Mouse (Mus musculus): ENCODE results near the gene Mpc2. TPM values are rescaled to one million over a fixed set of nuclear protein-coding genes. Genes with fewer than 3 reads are reported as not detected.

The Mpc2 gene
- polyA plus RNA-seq, 1 experiment from 2014 or later = 198 TPM

- 13% methylated on average over 7 of the region's 7 CpGs for WGBS
- H3K4me1 ChIP-seq (replicated peaks; ENCODE audit: control insufficient read depth, insufficient read depth, low read length) = peaks cover 5% of the 10 kb centered on the region; the same call in 1 of the 2 replicates
- DNase-seq (ENCODE audit: low spot score) = no peak
- no peaks in the 10 kb centered on the region for H3K36me3 ChIP-seq (ENCODE audit: control insufficient read depth, insufficient read depth, low read length)
- H3K9ac ChIP-seq (ENCODE audit: low read depth, low read length) = peak overlapping the region; percentile 94
- H3K27ac ChIP-seq (ENCODE audit: low read depth, low read length) = peak overlapping the region; percentile 94; the same call in 1 of the 2 replicates
- H3K9me3 ChIP-seq (ENCODE audit: control insufficient read depth, low read length) = no peaks in the 10 kb centered on the region
- peak overlapping the region; percentile 89 for H3K4me2 ChIP-seq
- H3K4me3 ChIP-seq (ENCODE audit: low read depth, low read length) = peak overlapping the region; percentile 88
- no peaks in the 10 kb centered on the region for H3K27me3 ChIP-seq (replicated peaks; ENCODE audit: control insufficient read depth, insufficient read depth, low read length)
- no peak for ATAC-seq (replicated peaks; ENCODE audit: low FRiP score)
Measured at GRCm38 (mm10) chr1:165459041-165459502, 1.4 kb upstream of the Mpc2 start.

- DNase-seq (ENCODE audit: low spot score) = peak; percentile 67
Measured at GRCm38 (mm10) chr1:165459503-165460181, 795 bp upstream of the Mpc2 start.

GRCm38 (mm10) chr1:165460801-165461377, 452 bp downstream of the Mpc2 start:
- H3K4me3 ChIP-seq (ENCODE audit: low read depth, low read length) = peak overlapping the region; percentile 88
- H3K27me3 ChIP-seq (replicated peaks; ENCODE audit: control insufficient read depth, insufficient read depth, low read length) = no peaks in the 10 kb centered on the region
- no peaks in the 10 kb centered on the region for H3K9me3 ChIP-seq (ENCODE audit: control insufficient read depth, low read length)
- DNase-seq (ENCODE audit: low spot score) (peak; percentile 98), ATAC-seq (replicated peaks; ENCODE audit: low FRiP score) (peak; percentile 92)
- H3K9ac ChIP-seq (ENCODE audit: low read depth, low read length) = peak overlapping the region; percentile 94
- no peaks in the 10 kb centered on the region for H3K36me3 ChIP-seq (ENCODE audit: control insufficient read depth, insufficient read depth, low read length)
- under 1% methylated on average over 41 of the region's 41 CpGs for WGBS
- peak overlapping the region; percentile 94 for H3K27ac ChIP-seq (ENCODE audit: low read depth, low read length)
- H3K4me2 ChIP-seq = peak overlapping the region; percentile 89
- H3K4me1 ChIP-seq (replicated peaks; ENCODE audit: control insufficient read depth, insufficient read depth, low read length) = peaks cover 5% of the 10 kb centered on the region; the same call in 1 of the 2 replicates

More at GRCm38 (mm10) chr1:165459503-165460181, 795 bp upstream of the Mpc2 start:
- no peaks in the 10 kb centered on the region for H3K36me3 ChIP-seq (ENCODE audit: control insufficient read depth, insufficient read depth, low read length)
- under 1% methylated on average over 59 of the region's 60 CpGs for WGBS
- H3K4me1 ChIP-seq (replicated peaks; ENCODE audit: control insufficient read depth, insufficient read depth, low read length) = peaks cover 5% of the 10 kb centered on the region; the same call in 1 of the 2 replicates
- H3K27me3 ChIP-seq (replicated peaks; ENCODE audit: control insufficient read depth, insufficient read depth, low read length) = no peaks in the 10 kb centered on the region
- no peaks in the 10 kb centered on the region for H3K9me3 ChIP-seq (ENCODE audit: control insufficient read depth, low read length)
- peak overlapping the region; percentile 88 for H3K4me3 ChIP-seq (ENCODE audit: low read depth, low read length)
- peak; percentile 10 for ATAC-seq (replicated peaks; ENCODE audit: low FRiP score)
- H3K4me2 ChIP-seq = peak overlapping the region; percentile 89
- peak overlapping the region; percentile 94 for H3K27ac ChIP-seq (ENCODE audit: low read depth, low read length)
- peak overlapping the region; percentile 94 for H3K9ac ChIP-seq (ENCODE audit: low read depth, low read length)

- Histone ChIP-seq H3K27ac (ENCODE audit: low read depth, low read length) (peak overlapping the region; percentile 93), H3K4me1 (replicated peaks; ENCODE audit: control insufficient read depth, insufficient read depth, low read length) (peaks cover 5% of the 10 kb centered on the region; the same call in 1 of the 2 replicates), H3K27me3 (replicated peaks; ENCODE audit: control insufficient read depth, insufficient read depth, low read length) (no peaks in the 10 kb centered on the region), H3K9me3 (ENCODE audit: control insufficient read depth, low read length) (no peaks in the 10 kb centered on the region), H3K36me3 (ENCODE audit: control insufficient read depth, insufficient read depth, low read length) (no peaks in the 10 kb centered on the region), H3K4me2 (peak overlapping the region; percentile 89), H3K4me3 (ENCODE audit: low read depth, low read length) (peak overlapping the region; percentile 88), H3K9ac (ENCODE audit: low read depth, low read length) (peak overlapping the region; percentile 78)
- 3% methylated on average over 9 of the region's 9 CpGs for WGBS
- DNase-seq (ENCODE audit: low spot score) = peak; percentile 52
- ATAC-seq (replicated peaks; ENCODE audit: low FRiP score) = no peak
Measured at GRCm38 (mm10) chr1:165461681-165462080, 1.2 kb downstream of the Mpc2 start.

GRCm38 (mm10) chr1:165462861-165463260, 2.4 kb downstream of the Mpc2 start:
- peak overlapping the region; percentile 31; the same call in 1 of the 2 replicates for H3K4me2 ChIP-seq
- no peaks in the 10 kb centered on the region for H3K36me3 ChIP-seq (ENCODE audit: control insufficient read depth, insufficient read depth, low read length)
- WGBS = 86% methylated on average over 1 of the region's 1 CpGs
- no peaks in the 10 kb centered on the region for H3K9me3 ChIP-seq (ENCODE audit: control insufficient read depth, low read length)
- no peak overlapping the region for H3K9ac ChIP-seq (ENCODE audit: low read depth, low read length)
- no peak overlapping the region for H3K4me3 ChIP-seq (ENCODE audit: low read depth, low read length)
- peaks cover 5% of the 10 kb centered on the region; the same call in 1 of the 2 replicates for H3K4me1 ChIP-seq (replicated peaks; ENCODE audit: control insufficient read depth, insufficient read depth, low read length)
- DNase-seq (ENCODE audit: low spot score) (no peak), ATAC-seq (replicated peaks; ENCODE audit: low FRiP score) (no peak)
- no peak overlapping the region for H3K27ac ChIP-seq (ENCODE audit: low read depth, low read length)
- no peaks in the 10 kb centered on the region for H3K27me3 ChIP-seq (replicated peaks; ENCODE audit: control insufficient read depth, insufficient read depth, low read length)

DNA sequence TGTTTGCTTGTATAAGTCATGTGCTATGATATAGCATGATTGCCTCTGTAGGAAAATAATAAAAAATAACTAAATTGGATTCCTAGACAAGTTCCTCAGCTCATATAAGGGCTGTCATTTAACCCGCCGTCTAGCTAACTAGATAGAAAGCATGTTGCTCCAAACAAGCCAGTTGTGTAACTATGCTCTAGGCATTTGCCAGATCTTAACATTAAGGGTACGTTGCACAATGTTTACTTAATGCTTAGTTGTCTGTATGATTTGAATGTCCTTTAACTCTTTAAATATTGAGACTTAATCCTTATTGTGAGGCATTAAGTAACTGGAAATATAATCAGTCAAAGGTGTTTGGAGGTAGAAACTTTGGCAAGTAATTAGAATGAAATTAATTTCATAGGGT, 4.1 kb downstream of the Mpc2 start:
- Histone ChIP-seq H3K4me1 (replicated peaks; ENCODE audit: control insufficient read depth, insufficient read depth, low read length) (peaks cover 5% of the 10 kb centered on the region; the same call in 1 of the 2 replicates), H3K27me3 (replicated peaks; ENCODE audit: control insufficient read depth, insufficient read depth, low read length) (no peaks in the 10 kb centered on the region), H3K4me3 (ENCODE audit: low read depth, low read length) (no peak overlapping the region), H3K4me2 (no peak overlapping the region), H3K36me3 (ENCODE audit: control insufficient read depth, insufficient read depth, low read length) (no peaks in the 10 kb centered on the region), H3K9me3 (ENCODE audit: control insufficient read depth, low read length) (no peaks in the 10 kb centered on the region), H3K9ac (ENCODE audit: low read depth, low read length) (no peak overlapping the region), H3K27ac (ENCODE audit: low read depth, low read length) (no peak overlapping the region)
- WGBS = 80% methylated on average over 3 of the region's 3 CpGs
- ATAC-seq (replicated peaks; ENCODE audit: low FRiP score) (no peak), DNase-seq (ENCODE audit: low spot score) (no peak)

DNA sequence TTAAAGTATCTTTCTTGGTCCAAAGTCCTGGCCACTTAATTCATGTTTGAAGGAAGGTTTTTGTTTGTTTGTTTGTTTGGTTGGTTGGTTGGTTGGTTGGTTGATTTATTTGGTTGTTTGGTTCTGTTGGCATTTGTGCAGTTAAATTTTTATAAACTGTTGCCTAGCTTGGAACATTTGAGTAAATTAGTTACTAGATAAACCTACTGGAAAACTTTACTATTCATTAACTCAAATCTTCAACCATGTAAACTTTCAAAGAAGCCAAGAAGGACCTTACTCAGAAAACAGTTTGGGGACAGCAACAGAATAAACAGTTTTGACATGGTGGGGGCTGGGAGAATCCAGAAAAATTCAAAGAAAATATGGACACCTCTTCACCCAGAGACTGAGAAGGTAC, 8.5 kb downstream of the Mpc2 start:
- no peaks in the 10 kb centered on the region for H3K9me3 ChIP-seq (ENCODE audit: control insufficient read depth, low read length)
- ATAC-seq (replicated peaks; ENCODE audit: low FRiP score) (no peak), DNase-seq (ENCODE audit: low spot score) (no peak)
- no peak overlapping the region for H3K27ac ChIP-seq (ENCODE audit: low read depth, low read length)
- no peaks in the 10 kb centered on the region for H3K36me3 ChIP-seq (ENCODE audit: control insufficient read depth, insufficient read depth, low read length)
- no peaks in the 10 kb centered on the region for H3K27me3 ChIP-seq (replicated peaks; ENCODE audit: control insufficient read depth, insufficient read depth, low read length)
- no peak overlapping the region for H3K9ac ChIP-seq (ENCODE audit: low read depth, low read length)
- H3K4me1 ChIP-seq (replicated peaks; ENCODE audit: control insufficient read depth, insufficient read depth, low read length) = no peaks in the 10 kb centered on the region
- H3K4me2 ChIP-seq = no peak overlapping the region
- no peak overlapping the region for H3K4me3 ChIP-seq (ENCODE audit: low read depth, low read length)

GRCm38 (mm10) chr1:165469717-165470116, 9.3 kb downstream of the Mpc2 start:
- Histone ChIP-seq H3K27me3 (replicated peaks; ENCODE audit: control insufficient read depth, insufficient read depth, low read length) (no peaks in the 10 kb centered on the region), H3K36me3 (ENCODE audit: control insufficient read depth, insufficient read depth, low read length) (no peaks in the 10 kb centered on the region), H3K9me3 (ENCODE audit: control insufficient read depth, low read length) (no peaks in the 10 kb centered on the region), H3K4me3 (ENCODE audit: low read depth, low read length) (no peak overlapping the region), H3K9ac (ENCODE audit: low read depth, low read length) (no peak overlapping the region), H3K4me2 (no peak overlapping the region), H3K4me1 (replicated peaks; ENCODE audit: control insufficient read depth, insufficient read depth, low read length) (no peaks in the 10 kb centered on the region), H3K27ac (ENCODE audit: low read depth, low read length) (no peak overlapping the region)
- ATAC-seq (replicated peaks; ENCODE audit: low FRiP score) (no peak), DNase-seq (ENCODE audit: low spot score) (no peak)

Data from liver, embryonic 11.5 days (tissue).